Mouse (Mus musculus) lung, postnatal 0 days (tissue): ENCODE data around the gene Avpi1. TPM values are rescaled to one million over a fixed set of nuclear protein-coding genes. Genes with fewer than 3 reads are reported as not detected.

Experiments
- ATAC-seq: fragments of 200-750 bp; cut with Nextera tagmentation; 2 replicates; pipeline ENCODE4 v1.8.0; 2017; ENCODE audit warnings: moderate library complexity
- DNase-seq: peaks from one replicate; pipeline ENCODE4 v3.0.0-alpha.2; 2016; ENCODE audit warnings: low spot score
- H3K27ac ChIP-seq: fragments of 300-500 bp; sonication (generic); 2 replicates; pipeline ENCODE4 v1.5.1; 2014; ENCODE audit warnings: antibody characterized with exemption, mild to moderate bottlenecking, low read length, mixed read lengths
- H3K27me3 ChIP-seq: fragments of 300-500 bp; sonication (generic); replicated peaks from 2 replicates; pipeline ENCODE4 v1.6.1; 2014; ENCODE audit warnings: low read length, mixed read lengths; ENCODE audit not compliant: insufficient read depth
- H3K36me3 ChIP-seq: fragments of 300-500 bp; sonication (generic); 2 replicates; pipeline ENCODE4 v1.6.1; 2014; ENCODE audit warnings: low read length, mixed read lengths; ENCODE audit not compliant: insufficient read depth
- H3K4me1 ChIP-seq: fragments of 300-500 bp; sonication (generic); 2 replicates; pipeline ENCODE4 v1.6.1; 2014; ENCODE audit warnings: antibody characterized with exemption, low read depth, low read length, mixed read lengths; ENCODE audit not compliant: insufficient read depth
- H3K4me2 ChIP-seq: fragments of 300-500 bp; sonication (generic); replicated peaks from 2 replicates; pipeline ENCODE4 v1.6.1; 2014; ENCODE audit warnings: low read depth, mild to moderate bottlenecking, low read length, moderate library complexity, mixed read lengths
- H3K4me3 ChIP-seq: fragments of 300-500 bp; sonication (generic); 2 replicates; pipeline ENCODE4 v1.5.1; 2014; ENCODE audit warnings: low read depth, low read length
- H3K9ac ChIP-seq: fragments of 300-500 bp; sonication (generic); replicated peaks from 2 replicates; pipeline ENCODE4 v1.6.1; 2014; ENCODE audit warnings: low read depth, mild to moderate bottlenecking
- H3K9me3 ChIP-seq: fragments of 300-500 bp; sonication (generic); 2 replicates; pipeline ENCODE4 v1.6.1; 2016; ENCODE audit warnings: low read length, mixed read lengths
- CTCF ChIP-seq: IDR thresholded peaks from 2 replicates; pipeline ENCODE4 v1.5.1; 2016; ENCODE audit warnings: antibody characterized with exemption, mild to moderate bottlenecking
- EP300 ChIP-seq: IDR thresholded peaks from 2 replicates; pipeline ENCODE4 v1.6.1; 2016; ENCODE audit warnings: antibody characterized with exemption, mild to moderate bottlenecking, control low read depth
- WGBS: fragments of 180-500 bp; shearing (Covaris S2); extraction: QIAGEN DNeasy Blood & Tissue Kit; methylation state at CpG from one replicate; pipeline ENCODE4 v1.1.7; 2014; 5-methylcytosine and 5-hydroxymethylcytosine counted together
- polyA plus RNA-seq: library from polyadenylated mRNA; unstranded; fragments of >200 nt; fragmentation: Nextera tagmentation; extraction: Ambion mirVana; gene quantifications from 2 replicates; pipeline ENCODE4 v1.2.1, GENCODE M21; 2015

The Avpi1 gene
- polyA plus RNA-seq, 1 experiment from 2014 or later: 135 TPM

DNA sequence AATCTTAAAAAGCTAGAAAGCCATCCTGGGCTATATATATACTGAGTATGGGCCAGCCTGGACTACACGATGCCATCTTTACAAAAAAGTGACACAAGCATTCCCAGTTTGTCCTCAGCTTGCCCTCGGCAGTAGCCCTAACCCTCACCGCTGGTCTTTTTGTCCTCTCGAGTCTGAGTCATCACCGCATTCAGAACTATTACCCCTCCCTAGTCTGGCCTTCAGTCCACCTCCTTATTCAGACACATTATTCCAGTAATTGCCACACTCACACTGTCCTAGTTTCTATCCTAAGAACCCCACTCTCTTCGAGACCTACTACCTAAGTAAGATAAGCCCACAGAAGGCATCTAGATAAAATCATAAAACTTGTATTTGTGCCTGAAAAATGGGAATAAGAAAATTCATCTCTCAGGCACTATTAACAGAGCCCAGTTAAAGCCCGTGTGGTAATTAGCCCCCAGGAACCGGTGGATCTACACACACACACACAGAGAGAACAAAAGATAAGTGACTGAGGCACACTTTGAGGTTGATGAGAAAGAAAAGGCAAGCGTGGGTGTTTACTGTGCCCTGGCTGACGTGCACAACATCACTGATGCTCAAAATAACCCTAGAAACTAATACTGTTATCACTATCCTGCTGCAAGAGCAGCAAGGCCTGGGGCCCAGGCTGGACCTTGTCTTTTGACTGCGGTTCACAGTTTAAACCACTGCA is 3.2 kb downstream of the Avpi1 start:
- no peak overlapping the region for H3K4me3 ChIP-seq
- DNase-seq (no peak), ATAC-seq (no peak)
- TF ChIP-seq EP300 (no peak), CTCF (no peak)
- H3K9ac ChIP-seq: no peak overlapping the region
- H3K4me1 ChIP-seq: peaks cover 5% of the 10 kb centered on the region; the same call in 1 of the 2 replicates
- no peaks in the 10 kb centered on the region for H3K9me3 ChIP-seq
- peak overlapping the region; percentile 73; the same call in 1 of the 2 replicates for H3K27ac ChIP-seq
- H3K36me3 ChIP-seq: peaks cover 8% of the 10 kb centered on the region
- 68% methylated on average over 11 of the region's 11 CpGs for WGBS
- no peaks in the 10 kb centered on the region for H3K27me3 ChIP-seq
- peak overlapping the region; percentile 87 for H3K4me2 ChIP-seq

DNA sequence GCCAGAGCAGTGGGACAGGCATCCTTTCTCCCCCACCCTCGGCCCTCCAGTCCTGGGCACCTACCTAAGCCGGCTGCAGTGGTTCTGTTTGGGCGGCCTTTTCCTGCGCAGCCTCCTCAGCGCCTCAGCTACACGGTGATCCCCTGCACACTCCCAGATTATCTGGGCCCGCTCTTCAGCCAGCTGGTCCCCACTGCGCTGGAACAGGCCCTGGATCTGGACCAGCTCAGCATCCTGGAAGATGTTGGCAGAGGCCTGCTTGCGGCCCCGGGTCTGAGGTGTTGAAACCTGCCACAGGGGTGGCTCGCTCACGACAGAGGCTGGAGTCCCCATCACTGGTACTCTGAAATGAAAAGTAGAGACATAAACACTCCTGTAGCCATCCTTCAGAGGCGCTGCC is 4.2 kb downstream of the Avpi1 start:
- H3K4me1 ChIP-seq: peaks cover 5% of the 10 kb centered on the region; the same call in 1 of the 2 replicates

DNA sequence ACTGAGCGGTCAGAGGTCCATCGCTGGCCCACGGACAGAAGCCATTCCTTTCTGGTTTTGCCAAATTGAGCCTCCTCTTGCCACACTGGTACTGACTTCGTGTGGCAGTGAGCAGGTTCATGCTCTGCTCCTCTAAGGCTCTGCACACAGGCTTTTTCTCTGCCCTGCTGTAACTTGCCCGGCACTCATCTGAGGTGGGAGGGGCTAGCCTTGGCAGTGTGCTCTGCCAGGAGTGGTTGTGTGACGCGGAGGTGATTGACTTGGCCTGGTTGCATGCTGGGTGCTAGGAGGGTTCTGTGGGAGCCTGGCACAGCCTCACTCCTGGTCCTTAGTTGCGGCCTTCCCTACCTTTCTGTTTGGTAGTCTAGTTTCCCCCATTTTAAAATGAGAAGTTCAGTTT is 8.4 kb downstream of the Avpi1 start:
- Histone ChIP-seq H3K9ac (no peak overlapping the region), H3K36me3 (peaks cover 8% of the 10 kb centered on the region), H3K27ac (no peak overlapping the region), H3K4me3 (no peak overlapping the region), H3K9me3 (no peaks in the 10 kb centered on the region), H3K27me3 (no peaks in the 10 kb centered on the region), H3K4me1 (0 out of 2 replicates have a peak, but pooled peaks cover 2% of the 10 kb centered on the region), H3K4me2 (no peak overlapping the region)
- ATAC-seq (peak; percentile 64), DNase-seq (peak; percentile 64)
- whole genome bisulfite sequencing: 70% methylated on average over 8 of the region's 8 CpGs
- no peak for TF ChIP-seq CTCF

More for the DNA sequence above, 4.2 kb downstream of the Avpi1 start:
- Histone ChIP-seq H3K4me3 (no peak overlapping the region), H3K4me2 (no peak overlapping the region), H3K9me3 (no peaks in the 10 kb centered on the region), H3K27ac (no peak overlapping the region), H3K9ac (no peak overlapping the region), H3K36me3 (peaks cover 8% of the 10 kb centered on the region), H3K27me3 (no peaks in the 10 kb centered on the region)
- DNase-seq: no peak
- 71% methylated on average over 13 of the region's 13 CpGs for WGBS
- TF ChIP-seq EP300 (no peak), CTCF (no peak)
- no peak for ATAC-seq

DNA sequence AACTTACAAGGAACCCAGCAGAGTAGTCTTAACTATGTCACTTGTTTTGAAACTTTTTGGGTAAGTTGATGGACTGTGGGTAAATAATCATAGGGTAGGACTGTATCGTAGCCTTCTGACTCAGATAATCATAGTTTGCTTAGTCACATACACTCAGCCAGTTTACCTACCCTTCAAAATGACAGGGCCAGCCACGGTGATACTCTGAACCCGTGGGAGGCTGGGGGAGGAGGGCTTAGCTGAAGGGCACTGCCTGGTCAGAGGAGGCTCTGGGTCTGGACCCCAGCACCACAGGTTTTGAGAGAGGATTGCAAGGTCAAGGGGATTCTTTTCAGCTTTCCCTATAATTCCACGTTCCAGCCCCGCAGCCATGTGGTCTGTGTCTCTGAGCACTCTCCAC is 10.3 kb downstream of the Avpi1 start:
- H3K4me1 ChIP-seq: 0 out of 2 replicates have a peak, but pooled peaks cover 2% of the 10 kb centered on the region
- peaks cover 6% of the 10 kb centered on the region for H3K36me3 ChIP-seq
- H3K27ac ChIP-seq: no peak overlapping the region
- H3K9me3 ChIP-seq: no peaks in the 10 kb centered on the region
- H3K9ac ChIP-seq: no peak overlapping the region
- H3K4me2 ChIP-seq: no peak overlapping the region
- no peak overlapping the region for H3K4me3 ChIP-seq
- WGBS: 65% methylated on average over 5 of the region's 5 CpGs
- ATAC-seq (no peak), DNase-seq (no peak)
- TF ChIP-seq CTCF (no peak), EP300 (no peak)
- no peaks in the 10 kb centered on the region for H3K27me3 ChIP-seq

DNA sequence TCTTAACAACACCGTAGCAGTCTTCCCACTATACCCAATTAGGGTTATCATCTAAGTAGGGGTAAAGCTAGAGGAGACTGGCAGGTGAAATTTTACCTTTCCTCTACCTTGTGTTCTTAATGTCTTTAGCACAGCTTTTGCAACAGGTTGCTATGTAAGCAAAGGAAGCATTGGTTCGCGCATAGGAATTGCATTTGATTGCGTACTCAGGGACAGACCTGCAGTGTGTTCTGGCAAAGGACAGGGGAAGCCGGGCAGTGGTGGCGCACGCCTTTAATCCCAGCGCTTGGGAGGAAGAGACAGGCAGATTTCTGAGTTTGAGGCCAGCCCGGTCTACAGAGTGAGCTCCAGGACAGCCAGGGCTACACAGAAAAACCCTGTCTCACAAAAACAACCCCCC is 10.7 kb downstream of the Avpi1 start:
- WGBS: 81% methylated on average over 9 of the region's 9 CpGs
- no peak for ATAC-seq

DNA sequence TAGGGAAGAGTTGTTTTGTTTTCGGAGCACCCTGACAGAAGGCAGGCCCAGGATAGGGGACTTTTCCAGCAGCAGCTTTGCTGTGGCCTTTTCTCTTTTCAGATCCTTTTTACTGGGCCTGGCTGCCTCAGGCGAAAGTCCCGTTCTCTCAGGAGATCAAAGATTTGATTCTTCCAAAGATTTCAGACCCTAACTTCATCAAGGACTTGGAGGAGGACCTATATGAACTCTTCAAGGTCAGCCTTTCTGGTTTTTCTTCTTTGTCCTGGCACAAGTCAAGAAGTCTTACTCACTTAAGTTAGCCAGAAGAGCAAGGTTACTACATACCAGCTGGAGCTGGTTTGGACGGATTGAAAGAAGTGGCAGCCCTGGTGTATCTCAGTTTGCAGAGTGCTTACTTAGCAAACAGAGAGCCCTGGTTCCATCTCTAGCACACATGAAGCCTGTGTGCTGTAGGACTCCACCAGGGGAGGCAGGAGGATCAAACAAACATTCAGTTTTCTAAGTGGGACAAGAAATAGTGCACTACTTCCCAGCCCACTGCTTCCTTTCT is 13.0 kb downstream of the Avpi1 start:
- Histone ChIP-seq H3K4me3 (no peak overlapping the region), H3K27ac (peak overlapping the region; percentile 69), H3K4me2 (no peak overlapping the region), H3K4me1 (0 out of 2 replicates have a peak, but pooled peaks cover 2% of the 10 kb centered on the region), H3K9ac (no peak overlapping the region), H3K9me3 (no peaks in the 10 kb centered on the region), H3K27me3 (no peaks in the 10 kb centered on the region), H3K36me3 (no peaks in the 10 kb centered on the region)
- ATAC-seq: peak; percentile 91
- peak; percentile 87 for DNase-seq
- TF ChIP-seq CTCF (peak; percentile 34), EP300 (peak; percentile 17; the same call in 1 of the 2 replicates)
- 59% methylated on average over 4 of the region's 4 CpGs for WGBS

More for the DNA sequence above, 10.7 kb downstream of the Avpi1 start:
- H3K27me3 ChIP-seq: no peaks in the 10 kb centered on the region
- no peak for DNase-seq
- 0 out of 2 replicates have a peak, but pooled peaks cover 2% of the 10 kb centered on the region for H3K4me1 ChIP-seq
- no peak overlapping the region for H3K4me3 ChIP-seq
- no peak overlapping the region for H3K9ac ChIP-seq
- TF ChIP-seq CTCF: no peak
- TF ChIP-seq EP300: no peak
- no peak overlapping the region for H3K27ac ChIP-seq
- H3K4me2 ChIP-seq: no peak overlapping the region
- peaks cover 2% of the 10 kb centered on the region; the same call in 1 of the 2 replicates for H3K36me3 ChIP-seq
- no peaks in the 10 kb centered on the region for H3K9me3 ChIP-seq
